Mouse (Mus musculus): ENCODE measurements at regions not wholly inside any gene's neighbourhood (a gene's known extent, or its start where the extent isn't known, plus 50 kb on each side); places are given as distances from the start of the nearest gene placed in this dataset.
"Not testable (repeated sequence)": the region's sequence is repeated elsewhere in the genome, so short reads cannot be mapped to it uniquely, and the experiment has no call there.

- in situ Hi-C loops (cut with MboI, MseI) = no loop called here
These were observed 194.4 kb upstream of the Ppp6c start for GRCm38 (mm10) chr2:39420696-39421095.

- in situ Hi-C loops (cut with MboI, MseI) = no loop called here
These were observed 174.1 kb upstream of the Ppp6c start for GRCm38 (mm10) chr2:39400336-39400735.

DNA sequence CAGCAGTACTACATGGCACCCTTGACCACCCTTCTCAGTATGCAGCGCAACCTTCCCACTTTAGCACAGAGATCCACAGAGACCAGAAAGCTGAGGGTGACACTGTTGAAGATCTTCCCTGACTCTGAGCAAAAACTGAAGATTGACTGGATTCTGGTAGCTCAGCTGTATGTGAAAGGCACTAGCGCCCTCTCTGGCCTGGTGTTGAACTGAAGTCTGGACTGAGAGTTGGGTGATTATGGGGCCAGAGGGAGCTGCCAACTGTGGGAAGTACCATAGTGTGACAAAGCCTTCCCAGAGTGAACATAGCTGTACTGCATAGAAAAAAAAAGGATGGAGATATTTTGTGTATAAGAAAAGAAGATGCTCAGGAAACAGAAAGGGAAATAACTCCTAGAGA lies 173.3 kb upstream of the Ppp6c start:
- in situ Hi-C loops (cut with MboI, MseI) = no loop called here

GRCm38 (mm10) chr2:39394643-39395042 lies 168.4 kb upstream of the Ppp6c start:
- in situ Hi-C loops (cut with MboI, MseI) = no loop called here

DNA sequence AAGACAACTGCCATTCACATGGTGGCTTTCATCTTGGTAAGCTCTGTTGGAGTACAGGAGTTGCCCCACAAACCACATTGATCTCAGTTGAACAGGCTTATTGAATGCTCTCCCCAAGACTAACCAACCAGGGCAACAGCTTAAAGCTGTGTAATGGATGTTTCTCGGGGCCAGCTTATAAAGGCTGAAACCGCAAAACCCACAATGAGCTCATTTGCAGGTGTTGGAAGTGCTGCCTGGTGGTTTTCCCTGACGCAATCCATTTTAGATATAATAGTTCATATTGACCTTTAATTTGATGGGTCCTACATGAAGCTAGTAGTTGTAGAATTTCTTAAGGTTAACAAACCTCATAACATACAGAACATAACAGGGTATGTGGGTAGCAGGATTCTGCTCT lies 151.0 kb upstream of the Ppp6c start:
- in situ Hi-C loops (cut with MboI, MseI) = no loop called here

- in situ Hi-C loops (cut with MboI, MseI) = loop anchor here (5.0 kb wide), 1 partner anchor 91 kb away; no protein-coding TSS in a partner anchor
These were observed 147.0 kb upstream of the Ppp6c start for GRCm38 (mm10) chr2:39373068-39373779.

DNA sequence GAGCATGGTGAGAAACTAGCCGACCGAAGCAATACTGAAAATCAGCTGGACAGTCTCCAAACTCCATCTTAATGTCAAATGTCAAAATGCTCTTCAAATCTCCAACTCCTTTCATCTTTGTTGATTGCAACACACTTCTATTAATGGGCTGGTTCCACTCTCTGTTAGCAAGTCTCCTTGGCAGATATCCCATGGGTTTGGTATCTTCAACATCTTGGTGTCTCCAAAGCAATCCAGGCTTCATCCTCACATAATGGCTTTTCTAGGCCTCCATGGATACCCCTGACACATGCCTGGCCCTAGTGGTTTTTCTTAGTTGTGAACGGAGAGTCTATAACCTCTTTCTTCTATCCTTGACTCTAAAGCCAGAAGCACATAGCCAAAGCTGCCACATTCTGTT lies 118.0 kb upstream of the Ppp6c start:
- in situ Hi-C loops (cut with MboI, MseI) = loop anchor here (10.0 kb wide), 1 partner anchor 1749 kb away; no protein-coding TSS in a partner anchor

DNA sequence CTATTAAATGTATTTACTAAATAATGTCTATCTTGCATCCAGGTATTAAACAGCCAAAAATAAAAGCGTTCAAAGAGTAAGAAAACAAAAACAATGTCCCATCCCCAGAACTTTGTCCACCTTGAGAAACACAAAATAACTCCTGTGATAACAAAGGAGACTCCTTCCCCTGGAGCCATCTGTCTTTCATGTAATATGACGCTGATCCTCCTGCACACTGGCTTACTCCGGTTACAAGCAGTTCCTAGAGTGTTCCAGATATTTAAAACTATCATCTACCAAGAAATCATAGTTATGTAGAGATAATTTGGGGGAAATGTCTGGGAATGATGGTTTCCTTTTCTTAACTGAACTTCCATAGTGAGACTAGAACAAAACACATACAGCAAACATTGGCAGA lies 114.2 kb upstream of the Ppp6c start:
- in situ Hi-C loops (cut with MboI, MseI) = loop anchor here (10.0 kb wide), 1 partner anchor 1746 kb away; no protein-coding TSS in a partner anchor

- in situ Hi-C loops (cut with MboI, MseI) = no loop called here
These were observed 112.8 kb upstream of the Ppp6c start for GRCm38 (mm10) chr2:39338832-39339649.

- in situ Hi-C loops (cut with MboI, MseI) = no loop called here
These were observed 111.3 kb upstream of the Ppp6c start for GRCm38 (mm10) chr2:39337524-39337923.

- in situ Hi-C loops (cut with MboI, MseI) = no loop called here
These were observed 99.7 kb upstream of the Ppp6c start for GRCm38 (mm10) chr2:39325715-39326493.

GRCm38 (mm10) chr2:39325122-39325521 lies 98.9 kb upstream of the Ppp6c start:
- in situ Hi-C loops (cut with MboI, MseI) = not testable (repeated sequence)

DNA sequence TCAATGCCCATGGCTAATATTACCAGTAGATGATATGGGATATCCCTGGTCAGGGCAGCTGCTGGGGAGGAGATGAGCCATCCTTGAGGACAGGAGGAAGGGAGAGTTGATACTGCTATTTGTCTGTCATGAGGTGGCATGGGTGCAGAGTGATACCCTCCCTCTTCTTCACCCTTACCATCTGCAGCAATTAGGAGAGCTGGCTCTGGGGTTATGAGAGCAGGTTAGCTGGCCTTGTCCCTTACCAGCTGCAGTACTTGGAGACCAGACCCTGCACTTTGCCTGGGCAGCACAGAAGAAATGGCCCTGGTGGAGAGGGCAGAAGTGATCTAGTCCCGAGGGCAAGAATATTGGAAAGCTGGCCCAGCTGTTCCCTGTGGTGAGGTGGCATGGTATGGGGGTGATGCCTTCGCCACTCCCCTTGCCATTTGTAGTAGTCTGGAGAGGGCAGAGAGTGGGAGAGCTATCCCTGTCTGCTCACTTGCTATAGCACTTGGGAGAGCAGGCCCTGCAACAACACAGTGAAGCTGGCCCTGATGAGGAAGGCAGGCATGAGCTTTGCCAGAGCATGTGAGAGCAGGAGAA lies 73.6 kb upstream of the Ppp6c start:
- in situ Hi-C loops (cut with MboI, MseI) = no loop called here

GRCm38 (mm10) chr2:39299290-39299689 lies 73.0 kb upstream of the Ppp6c start:
- in situ Hi-C loops (cut with MboI, MseI) = no loop called here

DNA sequence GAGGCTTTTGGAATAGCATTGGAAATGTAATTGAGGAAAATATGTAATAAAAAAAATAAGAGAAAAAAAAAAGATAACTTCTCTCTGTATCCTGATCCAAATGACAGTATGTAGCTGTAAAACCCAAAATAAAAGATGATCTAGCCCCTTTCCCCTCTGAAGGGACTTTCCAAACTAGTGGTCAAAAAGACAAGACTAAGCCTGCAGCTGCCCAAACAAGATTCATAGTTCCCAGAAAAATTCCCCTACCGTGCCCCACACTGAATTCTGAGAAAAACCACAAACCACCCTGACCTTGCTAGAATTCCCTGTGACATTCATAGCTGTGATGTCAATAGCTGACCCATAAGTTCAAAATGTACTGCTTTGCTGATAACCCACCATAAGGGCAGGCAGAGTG lies 69.2 kb upstream of the Ppp6c start:
- in situ Hi-C loops (cut with MboI, MseI) = no loop called here

GRCm38 (mm10) chr2:39278218-39278617 lies 52.0 kb upstream of the Ppp6c start:
- in situ Hi-C loops (cut with MboI, MseI) = no loop called here
